Mouse (Mus musculus): Measurements from ENCODE around the gene Maco1. TPM values are rescaled to one million over a fixed set of nuclear protein-coding genes. Genes with fewer than 3 reads are reported as not detected.
A peak's percentile ranks its signal among the peaks of the same experiment; 100 is the strongest.
"Not testable (repeated sequence)": the region's sequence is repeated elsewhere in the genome, so short reads cannot be mapped to it uniquely, and the experiment has no call there.

Gene Maco1
- polyA plus RNA-seq, 1 experiment = 1.4 TPM

GRCm38 (mm10) chr4:134853637-134854485 lies 716 bp upstream of the Maco1 start:
- H3K4me3 ChIP-seq (replicated peaks) = peak overlapping the region; percentile 96
- H3K36me3 ChIP-seq (ENCODE audit: control insufficient read depth) = peaks cover 30% of the 10 kb centered on the region
- peaks cover 5% of the 10 kb centered on the region for H3K27me3 ChIP-seq (ENCODE audit: control insufficient read depth)
- peaks cover 60% of the 10 kb centered on the region for H3K4me1 ChIP-seq (ENCODE audit: control insufficient read depth)
- TF ChIP-seq TAL1 (IDR thresholded peaks at IDR 0.05; ENCODE audit: low read length) (no peak), GATA1 (IDR thresholded peaks at IDR 0.05; ENCODE audit: low read length) (no peak)
- H3K9me3 ChIP-seq (ENCODE audit: control insufficient read depth, low read length) = no peaks in the 10 kb centered on the region

- TF ChIP-seq GATA1 (IDR thresholded peaks at IDR 0.05; ENCODE audit: low read length) = no peak
- Histone ChIP-seq H3K4me3 (replicated peaks) (peak overlapping the region; percentile 96), H3K27me3 (ENCODE audit: control insufficient read depth) (peaks cover 5% of the 10 kb centered on the region), H3K36me3 (ENCODE audit: control insufficient read depth) (peaks cover 40% of the 10 kb centered on the region), H3K4me1 (ENCODE audit: control insufficient read depth) (peaks cover 65% of the 10 kb centered on the region), H3K9me3 (ENCODE audit: control insufficient read depth, low read length) (no peaks in the 10 kb centered on the region)
Measured at GRCm38 (mm10) chr4:134852438-134853255, 498 bp downstream of the Maco1 start.

GRCm38 (mm10) chr4:134851876-134852275 lies 1.3 kb downstream of the Maco1 start:
- Histone ChIP-seq H3K36me3 (ENCODE audit: control insufficient read depth) (peaks cover 47% of the 10 kb centered on the region), H3K4me3 (replicated peaks) (peak overlapping the region; percentile 96), H3K27me3 (ENCODE audit: control insufficient read depth) (peaks cover 5% of the 10 kb centered on the region), H3K9me3 (ENCODE audit: control insufficient read depth, low read length) (no peaks in the 10 kb centered on the region), H3K4me1 (ENCODE audit: control insufficient read depth) (peaks cover 64% of the 10 kb centered on the region)
- no peak for TF ChIP-seq GATA1 (IDR thresholded peaks at IDR 0.05; ENCODE audit: low read length)
- no peak for TF ChIP-seq TAL1 (IDR thresholded peaks at IDR 0.05; ENCODE audit: low read length)

- TF ChIP-seq GATA1 (IDR thresholded peaks at IDR 0.05; ENCODE audit: low read length) (no peak), TAL1 (IDR thresholded peaks at IDR 0.05; ENCODE audit: low read length) (no peak)
- peaks cover 52% of the 10 kb centered on the region for H3K36me3 ChIP-seq (ENCODE audit: control insufficient read depth)
- H3K27me3 ChIP-seq (ENCODE audit: control insufficient read depth) = peaks cover 5% of the 10 kb centered on the region
- H3K9me3 ChIP-seq (ENCODE audit: control insufficient read depth, low read length) = no peaks in the 10 kb centered on the region
- H3K4me3 ChIP-seq (replicated peaks) = peak overlapping the region; percentile 96
- peaks cover 61% of the 10 kb centered on the region for H3K4me1 ChIP-seq (ENCODE audit: control insufficient read depth)
Measured at GRCm38 (mm10) chr4:134851236-134851635, 1.9 kb downstream of the Maco1 start.

- peaks cover 60% of the 10 kb centered on the region for H3K4me1 ChIP-seq (ENCODE audit: control insufficient read depth)
- TF ChIP-seq TAL1 (IDR thresholded peaks at IDR 0.05; ENCODE audit: low read length) = no peak
- TF ChIP-seq GATA1 (IDR thresholded peaks at IDR 0.05; ENCODE audit: low read length) = no peak
- no peaks in the 10 kb centered on the region for H3K9me3 ChIP-seq (ENCODE audit: control insufficient read depth, low read length)
- H3K36me3 ChIP-seq (ENCODE audit: control insufficient read depth) = peaks cover 58% of the 10 kb centered on the region
- peaks cover 2% of the 10 kb centered on the region for H3K27me3 ChIP-seq (ENCODE audit: control insufficient read depth)
- H3K4me3 ChIP-seq (replicated peaks) = peak overlapping the region; percentile 96
Measured at GRCm38 (mm10) chr4:134850551-134850950, 2.6 kb downstream of the Maco1 start.

GRCm38 (mm10) chr4:134847587-134847986 lies 5.6 kb downstream of the Maco1 start:
- Histone ChIP-seq H3K27me3 (ENCODE audit: control insufficient read depth) (no peaks in the 10 kb centered on the region), H3K9me3 (ENCODE audit: control insufficient read depth, low read length) (no peaks in the 10 kb centered on the region), H3K4me1 (ENCODE audit: control insufficient read depth) (peaks cover 57% of the 10 kb centered on the region), H3K36me3 (ENCODE audit: control insufficient read depth) (peaks cover 74% of the 10 kb centered on the region), H3K4me3 (replicated peaks) (no peak overlapping the region)
- TF ChIP-seq TAL1 (IDR thresholded peaks at IDR 0.05; ENCODE audit: low read length) = no peak
- TF ChIP-seq GATA1 (IDR thresholded peaks at IDR 0.05; ENCODE audit: low read length) = no peak

- Histone ChIP-seq H3K4me1 (ENCODE audit: control insufficient read depth) (peaks cover 49% of the 10 kb centered on the region), H3K4me3 (replicated peaks) (no peak overlapping the region), H3K27me3 (ENCODE audit: control insufficient read depth) (no peaks in the 10 kb centered on the region), H3K9me3 (ENCODE audit: control insufficient read depth, low read length) (no peaks in the 10 kb centered on the region), H3K36me3 (ENCODE audit: control insufficient read depth) (peaks cover 59% of the 10 kb centered on the region)
- TF ChIP-seq GATA1 (IDR thresholded peaks at IDR 0.05; ENCODE audit: low read length) = no peak
- TF ChIP-seq TAL1 (IDR thresholded peaks at IDR 0.05; ENCODE audit: low read length) = no peak
Measured at GRCm38 (mm10) chr4:134843566-134843965, 9.6 kb downstream of the Maco1 start.

- Histone ChIP-seq H3K9me3 (ENCODE audit: control insufficient read depth, low read length) (no peaks in the 10 kb centered on the region), H3K27me3 (ENCODE audit: control insufficient read depth) (no peaks in the 10 kb centered on the region), H3K4me1 (ENCODE audit: control insufficient read depth) (peaks cover 31% of the 10 kb centered on the region), H3K4me3 (replicated peaks) (no peak overlapping the region), H3K36me3 (ENCODE audit: control insufficient read depth) (peaks cover 63% of the 10 kb centered on the region)
- TF ChIP-seq GATA1 (IDR thresholded peaks at IDR 0.05; ENCODE audit: low read length) (no peak), TAL1 (IDR thresholded peaks at IDR 0.05; ENCODE audit: low read length) (no peak)
Measured at GRCm38 (mm10) chr4:134840231-134840630, 12.9 kb downstream of the Maco1 start.

GRCm38 (mm10) chr4:134838706-134839105 lies 14.4 kb downstream of the Maco1 start:
- not testable (repeated sequence) for H3K27me3 ChIP-seq (ENCODE audit: control insufficient read depth); H3K4me3 ChIP-seq (replicated peaks); H3K9me3 ChIP-seq (ENCODE audit: control insufficient read depth, low read length)
- peaks cover 29% of the 10 kb centered on the region for H3K4me1 ChIP-seq (ENCODE audit: control insufficient read depth)
- H3K36me3 ChIP-seq (ENCODE audit: control insufficient read depth) = peaks cover 75% of the 10 kb centered on the region

Measured in erythroblast, embryonic 14.5 days (primary cell).